In genomic region chr5:88542651-88543282, GRCm38 (mm10) we compare ENCODE assay signal across 10 mouse cellular contexts. TPM values are rescaled to one million over a fixed set of nuclear protein-coding genes. Genes with fewer than 3 reads are reported as not detected.
A peak's percentile ranks its signal among the peaks of the same experiment; 100 is the strongest.
DNase-seq lines count a peak whose midpoint lies in the region; ATAC-seq lines count a peak whose summit lies in the region.
"Had no signal": no experiment of that assay in that cellular context is flagged by ENCODE, and none has a peak within 500 bp of the region (broad histone marks: within the 10 kb centered on the region; RNA-seq: fewer than 3 reads in every experiment).

No protein-coding gene starts in this region.

- H3K4me2 ChIP-seq in forebrain, embryonic 15.5 days (replicated peaks): no peak overlapping the region
- H3K4me2 ChIP-seq in midbrain, embryonic 13.5 days (replicated peaks): no peak overlapping the region
- H3K4me2 ChIP-seq: liver, embryonic 13.5 days; stomach, embryonic 15.5 days had no signal

- no peak overlapping the region for H3K27ac ChIP-seq in forebrain, embryonic 15.5 days (replicated peaks)
- no peak overlapping the region for H3K27ac ChIP-seq in midbrain, embryonic 13.5 days
- H3K27ac ChIP-seq: liver, embryonic 13.5 days; stomach, embryonic 15.5 days had no signal

- 63% methylated on average over 5 of the region's 5 CpGs for WGBS in forebrain, embryonic 15.5 days
- 70% methylated on average over 5 of the region's 5 CpGs for WGBS in midbrain, embryonic 13.5 days

- no peak overlapping the region for H3K4me3 ChIP-seq in forebrain, embryonic 15.5 days
- H3K4me3 ChIP-seq in midbrain, embryonic 13.5 days (replicated peaks): no peak overlapping the region
- H3K4me3 ChIP-seq: liver, embryonic 13.5 days; stomach, embryonic 15.5 days had no signal

- ATAC-seq in CD4-positive, CD25-positive, alpha-beta regulatory T cell, adult 4 months: peak; percentile 84
- peak; percentile 72 for ATAC-seq in activated CD4-positive, CD25-positive, alpha-beta regulatory T cell, adult 4 months
- peak; percentile 68 for ATAC-seq in forebrain, embryonic 15.5 days (replicated peaks)
- ATAC-seq in midbrain, embryonic 13.5 days: peak; percentile 80

- H3K27me3 ChIP-seq in forebrain, embryonic 15.5 days: no peaks in the 10 kb centered on the region
- H3K27me3 ChIP-seq in midbrain, embryonic 13.5 days: no peaks in the 10 kb centered on the region
- H3K27me3 ChIP-seq: liver, embryonic 13.5 days; stomach, embryonic 15.5 days had no signal

- no peaks in the 10 kb centered on the region for H3K4me1 ChIP-seq in forebrain, embryonic 15.5 days
- H3K4me1 ChIP-seq in midbrain, embryonic 13.5 days (replicated peaks): no peaks in the 10 kb centered on the region
- H3K4me1 ChIP-seq: liver, embryonic 13.5 days; stomach, embryonic 15.5 days had no signal

- DNase-seq in layer of hippocampus, postnatal 10 days (ENCODE audit: low spot score in 2 of 2): peak; percentile 39 to 57
- no peak for DNase-seq in layer of hippocampus, adult 9-10 months (ENCODE audit: low spot score)
- peak; percentile 66 for DNase-seq in kidney, adult 9 months
- DNase-seq in spleen, adult 18-20 months: no peak
- DNase-seq: liver, embryonic 13.5 days had no signal

- H3K9ac ChIP-seq in forebrain, embryonic 15.5 days (replicated peaks): no peak overlapping the region
- no peak overlapping the region for H3K9ac ChIP-seq in midbrain, embryonic 13.5 days (replicated peaks)
- H3K9ac ChIP-seq: liver, embryonic 13.5 days; stomach, embryonic 15.5 days had no signal

- no peaks in the 10 kb centered on the region for H3K36me3 ChIP-seq in forebrain, embryonic 15.5 days
- H3K36me3 ChIP-seq in midbrain, embryonic 13.5 days: no peaks in the 10 kb centered on the region
- H3K36me3 ChIP-seq: liver, embryonic 13.5 days; stomach, embryonic 15.5 days had no signal

- no peaks in the 10 kb centered on the region for H3K9me3 ChIP-seq in forebrain, embryonic 15.5 days
- no peaks in the 10 kb centered on the region for H3K9me3 ChIP-seq in midbrain, embryonic 13.5 days
- H3K9me3 ChIP-seq: liver, embryonic 13.5 days; stomach, embryonic 15.5 days had no signal

RNA-seq across cellular contexts. Expression of gene Utp3, which starts 11.5 kb away (rescaled TPM):
- total RNA-seq in layer of hippocampus, postnatal 10 days (2021): 10 to 100 TPM; 29.7 to 31.0 TPM
- 10 to 100 TPM; 86.6 to 93.0 TPM for polyA plus RNA-seq in CD4-positive, CD25-positive, alpha-beta regulatory T cell, adult 4 months (2017; shearing (Covaris generic))
- 100 to 1,000 TPM in 1 of 2 experiments, 10 to 100 TPM in 1; 86.2 to 103 TPM for polyA plus RNA-seq in activated CD4-positive, CD25-positive, alpha-beta regulatory T cell, adult 4 months (2017; shearing (Covaris generic))
- 49.8 and 50.0 TPM in 2 replicates for polyA plus RNA-seq in forebrain, embryonic 15.5 days (2015; fragmentation: Nextera tagmentation; extraction: Ambion mirVana)
- polyA plus RNA-seq in midbrain, embryonic 13.5 days (2015; fragmentation: Nextera tagmentation; extraction: Ambion mirVana): 56.0 and 59.3 TPM in 2 replicates

RNA-seq across cellular contexts. Expression of gene Jchain, which starts 15.1 kb away (rescaled TPM):
- total RNA-seq in layer of hippocampus, postnatal 10 days (2021): under 1 TPM; 0.25 to 0.34 TPM
- polyA plus RNA-seq in CD4-positive, CD25-positive, alpha-beta regulatory T cell, adult 4 months (2017; shearing (Covaris generic)): 1 to 10 TPM in 1 of 2 experiments, not detected in 1; 5.6 TPM
- polyA plus RNA-seq in activated CD4-positive, CD25-positive, alpha-beta regulatory T cell, adult 4 months (2017; shearing (Covaris generic)): 10 to 100 TPM in 1 of 2 experiments, under 1 TPM in 1; 0.24 to 55.3 TPM
- polyA plus RNA-seq in forebrain, embryonic 15.5 days (2015; fragmentation: Nextera tagmentation; extraction: Ambion mirVana): 0.22 and 0.32 TPM in 2 replicates
- polyA plus RNA-seq in midbrain, embryonic 13.5 days (2015; fragmentation: Nextera tagmentation; extraction: Ambion mirVana): 0.19 and 0.24 TPM in 2 replicates

RNA-seq across cellular contexts. Expression of gene Rufy3, which starts 22.1 kb away (rescaled TPM):
- total RNA-seq in layer of hippocampus, postnatal 10 days (2021): 100 to 1,000 TPM; 184 to 188 TPM
- 1 to 10 TPM; 2.6 to 3.2 TPM for polyA plus RNA-seq in CD4-positive, CD25-positive, alpha-beta regulatory T cell, adult 4 months (2017; shearing (Covaris generic))
- polyA plus RNA-seq in activated CD4-positive, CD25-positive, alpha-beta regulatory T cell, adult 4 months (2017; shearing (Covaris generic)): 1 to 10 TPM; 2.6 to 2.9 TPM
- 241 and 262 TPM in 2 replicates for polyA plus RNA-seq in forebrain, embryonic 15.5 days (2015; fragmentation: Nextera tagmentation; extraction: Ambion mirVana)
- 304 and 317 TPM in 2 replicates for polyA plus RNA-seq in midbrain, embryonic 13.5 days (2015; fragmentation: Nextera tagmentation; extraction: Ambion mirVana)

RNA-seq across cellular contexts. Expression of gene Enam, which starts 55.0 kb away (rescaled TPM):
- total RNA-seq in layer of hippocampus, postnatal 10 days (2021): not detected
- not detected for polyA plus RNA-seq in CD4-positive, CD25-positive, alpha-beta regulatory T cell, adult 4 months (2017; shearing (Covaris generic))
- polyA plus RNA-seq in activated CD4-positive, CD25-positive, alpha-beta regulatory T cell, adult 4 months (2017; shearing (Covaris generic)): under 1 TPM in 1 of 2 experiments, not detected in 1; 0.14 TPM
- not detected in 2 replicates for polyA plus RNA-seq in forebrain, embryonic 15.5 days (2015; fragmentation: Nextera tagmentation; extraction: Ambion mirVana)
- not detected in 2 replicates for polyA plus RNA-seq in midbrain, embryonic 13.5 days (2015; fragmentation: Nextera tagmentation; extraction: Ambion mirVana)
- polyA plus RNA-seq: liver, embryonic 13.5 days; stomach, embryonic 15.5 days had no signal

Comparison
In these comparisons a context has a peak if more than half of its experiments do, and no peak if none do; other contexts are left out.
1. DNase-seq: peak in layer of hippocampus, postnatal 10 days (2 of 2) and kidney, adult 9 months (single experiment); none in layer of hippocampus, adult 9-10 months (single experiment) and spleen, adult 18-20 months (0 of 2).
2. RNA of gene Rufy3, which starts 22.1 kb away (polyA plus RNA-seq): 304 to 317 TPM in midbrain, embryonic 13.5 days and 241 to 262 TPM in forebrain, embryonic 15.5 days; 2.6 to 3.2 TPM in CD4-positive, CD25-positive, alpha-beta regulatory T cell, adult 4 months and 2.6 to 2.9 TPM in activated CD4-positive, CD25-positive, alpha-beta regulatory T cell, adult 4 months; every median in the first group is over 10 times any median in the second.
3. Peak in every context shown above with its lines, with median percentiles within 50 percentile points of each other: ATAC-seq.